Mouse (Mus musculus): ENCODE measurements around the gene Rtn2.

GRCm38 (mm10) chr7:19303770-19304169 lies 21.3 kb downstream of the Rtn2 start:
- TF ChIP-seq POLR2A (IDR thresholded peaks at IDR 0.05; ENCODE audit: low read depth, low read length), result no peak
- TF ChIP-seq CTCF (IDR thresholded peaks at IDR 0.05; ENCODE audit: borderline replicate concordance, insufficient read depth, low read length), result peak; percentile 74

All from embryonic fibroblast, embryonic 13.5 days (primary cell).